Mouse (Mus musculus) spleen, adult 2 months (tissue): ENCODE results near the gene 2900026A02Rik. TPM values are rescaled to one million over a fixed set of nuclear protein-coding genes. Genes with fewer than 3 reads are reported as not detected.

Experiments used
- DNase-seq, 2 experiments: peaks; one replicate each; pipeline versions ENCODE4 v3.0.0 to v3.0.0-alpha.2; 2012 to 2021; ENCODE audit warnings: low spot score in 2 of 2, low read depth in 1 of 2
- H3K27ac ChIP-seq: fragments of 200-500 bp; 2 replicates; pipeline ENCODE4 v1.5.1; 2012; ENCODE audit warnings: low read length, inconsistent platforms; ENCODE audit not compliant: insufficient read depth
- H3K27me3 ChIP-seq: fragments of 200-500 bp; 2 replicates; pipeline ENCODE4 v1.6.1; 2012; ENCODE audit warnings: mild to moderate bottlenecking, moderate library complexity, low read length, inconsistent platforms; ENCODE audit not compliant: control insufficient read depth, insufficient read depth
- H3K36me3 ChIP-seq: fragments of 200-500 bp; 2 replicates; pipeline ENCODE4 v1.6.1; 2012; ENCODE audit warnings: mild to moderate bottlenecking, low read length, inconsistent platforms; ENCODE audit not compliant: control insufficient read depth, insufficient read depth
- H3K4me1 ChIP-seq: fragments of 200-500 bp; 2 replicates; pipeline ENCODE4 v1.6.1; 2011; ENCODE audit warnings: inconsistent platforms; ENCODE audit not compliant: control insufficient read depth, insufficient read depth, insufficient read length
- H3K4me3 ChIP-seq: fragments of 200-500 bp; 2 replicates; pipeline ENCODE4 v1.5.1; 2011; ENCODE audit warnings: mild to moderate bottlenecking, inconsistent platforms; ENCODE audit not compliant: insufficient read depth, insufficient read length; ENCODE audit errors: extremely low read depth
- CTCF ChIP-seq: fragments of 200-500 bp; IDR thresholded peaks from 2 replicates; pipeline ENCODE4 v1.5.1; 2011; ENCODE audit warnings: mild to moderate bottlenecking, inconsistent platforms; ENCODE audit not compliant: insufficient read depth, insufficient read length, insufficient replicate concordance; ENCODE audit errors: extremely low read depth
- POLR2A ChIP-seq: fragments of 200-500 bp; IDR thresholded peaks from 2 replicates; pipeline ENCODE4 v1.6.1; 2011; ENCODE audit warnings: low read depth, low read length, inconsistent platforms
- WGBS: fragments of 180-500 bp; shearing (Covaris S2); methylation state at CpG from one replicate; pipeline ENCODE4 v1.1.7; 2018; 5-methylcytosine and 5-hydroxymethylcytosine counted together
- polyA plus RNA-seq: library from polyadenylated mRNA; depleted of rRNA; stranded (reverse); fragments of >200 nt; gene quantifications from 2 replicates; pipeline ENCODE4 v1.2.3, GENCODE M21; 2012

The 2900026A02Rik gene
- polyA plus RNA-seq, 1 experiment = 5.1 TPM

DNA sequence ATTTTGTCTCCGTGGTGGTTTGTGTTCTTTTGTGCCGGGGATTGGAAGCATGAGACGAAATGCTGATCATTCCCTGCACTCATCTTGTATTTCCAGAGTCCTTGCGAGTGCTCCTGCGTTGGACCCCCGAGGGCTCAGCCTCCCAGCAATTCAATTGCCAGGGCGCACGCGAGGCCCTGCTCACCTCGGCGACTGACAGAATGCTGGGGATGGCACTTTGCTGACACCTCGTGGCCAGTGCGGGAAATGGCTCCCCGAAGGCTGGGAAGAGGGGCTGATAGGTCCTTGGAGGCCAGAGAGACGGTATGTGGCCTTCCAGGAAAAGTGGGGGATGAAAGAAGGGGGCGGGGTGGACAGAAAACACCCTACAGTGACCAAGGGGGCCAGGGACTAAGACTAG lies 166.7 kb downstream of the 2900026A02Rik start:
- WGBS = 10% methylated on average over 16 of the region's 16 CpGs
- H3K4me1 ChIP-seq = no peaks in the 10 kb centered on the region
- H3K36me3 ChIP-seq = no peaks in the 10 kb centered on the region
- H3K27me3 ChIP-seq = no peaks in the 10 kb centered on the region
- H3K27ac ChIP-seq = no peak overlapping the region
- DNase-seq = peak; percentile 9 to 63
- TF ChIP-seq CTCF (peak; percentile 98), POLR2A (no peak)
- no peak overlapping the region for H3K4me3 ChIP-seq

DNA sequence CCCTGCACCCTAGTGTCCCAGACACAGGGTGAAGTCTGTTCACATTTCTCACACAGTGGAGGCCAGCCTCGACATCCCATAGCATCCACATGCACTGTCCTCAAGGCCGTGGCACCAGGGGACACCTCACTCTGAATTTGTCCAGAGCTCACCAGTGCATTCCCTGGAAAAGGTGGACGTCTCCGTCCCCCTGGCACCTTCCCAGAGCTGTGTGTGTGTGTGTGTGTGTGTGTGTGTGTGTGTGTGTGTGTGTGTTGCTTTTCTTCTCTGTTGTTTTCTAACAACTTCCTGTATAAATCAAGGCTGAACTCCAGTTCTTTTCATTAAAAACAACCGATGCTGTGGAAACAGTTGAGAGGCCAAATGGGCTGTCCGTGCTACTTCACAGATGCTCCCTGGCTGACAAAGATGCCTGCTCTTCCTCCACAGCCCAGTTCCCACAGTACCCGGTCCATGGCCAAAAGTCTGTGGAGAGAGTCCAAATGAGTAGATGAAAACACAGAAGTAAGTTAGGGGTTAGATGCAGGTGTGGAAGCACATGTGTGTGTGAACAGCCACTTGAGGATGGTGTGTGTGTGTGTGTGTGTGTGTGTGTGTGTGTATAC lies 170.4 kb downstream of the 2900026A02Rik start:
- TF ChIP-seq POLR2A (no peak), CTCF (no peak)
- Histone ChIP-seq H3K4me1 (no peaks in the 10 kb centered on the region), H3K36me3 (no peaks in the 10 kb centered on the region), H3K27me3 (no peaks in the 10 kb centered on the region), H3K4me3 (no peak overlapping the region), H3K27ac (no peak overlapping the region)
- DNase-seq = no peak
- 72% methylated on average over 7 of the region's 7 CpGs for WGBS

DNA sequence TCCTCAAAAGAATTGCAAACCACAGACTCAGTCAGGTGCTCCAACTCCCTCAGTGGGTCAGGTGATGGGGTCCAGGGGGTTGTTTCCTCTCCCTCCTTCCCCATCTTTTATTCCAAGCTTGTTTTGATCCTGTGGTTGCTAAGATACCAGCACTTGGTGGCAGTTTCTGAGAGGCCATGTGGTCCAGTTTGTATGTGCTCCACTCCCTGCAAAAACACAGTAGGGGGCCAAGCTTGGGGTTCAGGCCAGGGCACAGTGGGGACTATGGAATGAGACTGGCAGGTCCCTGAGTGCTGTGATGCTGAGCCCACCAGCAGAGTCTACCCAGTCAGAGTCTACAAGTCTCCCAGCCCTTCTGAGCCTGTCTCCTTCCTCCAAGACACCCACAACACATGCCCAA lies 171.2 kb downstream of the 2900026A02Rik start:
- Histone ChIP-seq H3K4me1 (no peaks in the 10 kb centered on the region), H3K36me3 (no peaks in the 10 kb centered on the region), H3K4me3 (no peak overlapping the region), H3K27me3 (no peaks in the 10 kb centered on the region), H3K27ac (no peak overlapping the region)
- TF ChIP-seq POLR2A (no peak), CTCF (no peak)
- DNase-seq = no peak

DNA sequence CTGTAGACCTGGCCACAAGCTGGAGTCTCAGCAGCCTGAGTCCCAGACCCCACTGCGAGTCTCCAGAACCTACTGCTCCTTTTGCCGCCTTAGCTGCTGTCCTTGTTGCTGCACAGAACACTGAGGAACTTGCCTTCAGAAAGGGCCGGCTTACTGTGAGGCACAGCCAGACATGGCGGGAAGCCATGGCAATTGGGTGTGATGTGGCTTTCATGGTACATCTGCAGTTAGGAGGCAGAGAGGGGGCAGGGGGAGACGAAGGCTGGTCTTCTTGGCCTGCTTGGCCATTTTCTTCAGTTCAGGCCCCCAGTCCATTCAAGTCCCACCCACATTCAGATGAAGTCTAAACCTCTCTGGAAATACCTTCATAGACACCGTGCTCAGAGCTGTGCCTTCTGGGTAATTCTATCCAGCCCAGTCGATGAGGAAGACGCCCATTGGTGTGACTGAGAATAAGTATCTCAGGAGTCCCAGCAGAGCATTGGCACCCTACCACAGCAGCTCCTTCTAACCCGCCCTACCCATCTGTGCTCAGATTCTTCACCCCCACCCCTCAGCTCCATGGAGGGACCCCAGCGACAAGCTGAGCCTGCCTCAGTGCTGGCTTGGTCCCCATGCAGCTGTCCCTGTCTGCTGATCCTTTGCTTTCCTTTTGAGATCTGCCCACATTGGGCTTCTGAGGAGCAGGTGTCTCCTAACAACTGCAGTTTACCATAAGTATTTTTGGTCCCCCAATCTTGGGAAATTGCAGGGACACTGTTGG lies 175.3 kb downstream of the 2900026A02Rik start:
- H3K4me3 ChIP-seq = no peak overlapping the region
- no peaks in the 10 kb centered on the region for H3K27me3 ChIP-seq
- no peak for DNase-seq
- H3K36me3 ChIP-seq = no peaks in the 10 kb centered on the region
- H3K27ac ChIP-seq = no peak overlapping the region
- TF ChIP-seq POLR2A = no peak
- no peaks in the 10 kb centered on the region for H3K4me1 ChIP-seq
- WGBS = 91% methylated on average over 10 of the region's 10 CpGs

DNA sequence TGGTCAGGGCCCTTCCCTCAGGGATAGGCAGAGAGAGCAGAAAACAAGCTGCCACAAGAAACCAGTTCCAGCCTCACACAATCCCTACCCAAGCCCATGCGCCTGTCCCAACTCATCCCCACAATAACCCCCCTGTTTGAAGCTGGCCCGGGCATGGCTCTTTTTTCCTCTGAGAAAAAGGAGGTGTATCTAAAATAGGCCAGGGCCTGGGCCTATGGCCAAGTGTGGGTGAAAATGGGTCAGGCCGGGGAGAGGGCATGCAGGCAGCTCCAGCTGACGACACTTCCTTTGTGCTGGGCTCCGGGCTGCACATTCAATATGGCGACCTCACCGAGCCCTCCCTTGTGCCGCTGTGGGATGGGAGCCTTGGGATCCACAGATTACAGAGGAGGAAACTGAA lies 177.5 kb downstream of the 2900026A02Rik start:
- Histone ChIP-seq H3K27me3 (no peaks in the 10 kb centered on the region), H3K27ac (no peak overlapping the region)
- 83% methylated on average over 8 of the region's 8 CpGs for WGBS

DNA sequence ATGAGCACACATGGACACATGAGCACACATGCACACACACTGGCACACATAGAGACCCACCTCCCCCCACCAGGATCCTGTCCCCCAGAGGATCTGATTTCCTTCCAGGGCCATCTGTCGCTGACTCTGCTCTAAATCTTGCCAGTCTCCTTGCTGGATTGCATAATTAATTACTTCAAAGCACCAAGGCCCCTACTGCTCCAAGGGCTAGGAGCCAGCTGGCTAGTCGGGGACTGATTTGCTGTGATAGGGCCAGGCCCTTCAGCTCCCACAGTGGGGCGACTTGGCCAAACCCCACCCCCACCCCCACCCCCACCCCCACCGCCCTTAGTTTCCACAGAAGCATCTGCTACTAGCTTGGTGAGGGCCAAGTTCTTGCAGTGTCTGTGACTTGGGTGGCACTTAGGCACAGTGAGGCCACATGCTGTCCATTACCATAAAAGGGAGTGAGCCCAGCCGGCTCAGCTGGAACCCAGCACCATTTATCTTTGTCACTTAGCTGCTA lies 179.4 kb downstream of the 2900026A02Rik start:
- Histone ChIP-seq H3K4me3 (no peak overlapping the region), H3K4me1 (no peaks in the 10 kb centered on the region), H3K27me3 (no peaks in the 10 kb centered on the region), H3K27ac (no peak overlapping the region), H3K36me3 (no peaks in the 10 kb centered on the region)
- no peak for TF ChIP-seq CTCF
- WGBS = 68% methylated on average over 5 of the region's 5 CpGs
- no peak for DNase-seq

More for the DNA sequence above, 177.5 kb downstream of the 2900026A02Rik start:
- no peak overlapping the region for H3K4me3 ChIP-seq
- no peaks in the 10 kb centered on the region for H3K36me3 ChIP-seq
- TF ChIP-seq POLR2A = no peak
- no peak for TF ChIP-seq CTCF
- no peaks in the 10 kb centered on the region for H3K4me1 ChIP-seq
- DNase-seq = no peak

DNA sequence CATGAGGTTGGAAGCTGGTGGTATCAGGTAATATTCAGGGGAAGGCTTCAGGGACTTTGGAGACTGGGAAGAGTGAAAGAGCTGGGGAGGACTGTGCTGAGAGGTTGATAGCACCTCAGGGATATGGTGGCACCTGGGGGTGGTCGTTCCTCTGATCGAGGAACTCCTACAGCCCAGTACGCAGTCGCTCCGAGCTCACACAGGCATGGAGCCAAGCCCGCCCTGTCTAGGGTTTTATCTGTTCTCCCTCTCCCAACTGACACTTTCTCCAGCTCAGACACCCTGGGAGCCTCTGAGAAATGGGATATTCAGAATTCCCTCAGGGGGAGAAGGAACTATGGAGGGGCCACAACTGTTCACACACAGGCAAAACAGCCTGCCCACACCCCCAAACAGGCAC lies 180.3 kb downstream of the 2900026A02Rik start:
- Histone ChIP-seq H3K4me3 (no peak overlapping the region), H3K27me3 (no peaks in the 10 kb centered on the region), H3K4me1 (no peaks in the 10 kb centered on the region), H3K27ac (no peak overlapping the region), H3K36me3 (no peaks in the 10 kb centered on the region)
- DNase-seq = no peak
- TF ChIP-seq CTCF (no peak), POLR2A (no peak)
- WGBS = 75% methylated on average over 6 of the region's 6 CpGs
